Mouse (Mus musculus) hindbrain, embryonic 12.5 days (tissue): ENCODE results near the gene Wbp1l. TPM values are rescaled to one million over a fixed set of nuclear protein-coding genes. Genes with fewer than 3 reads are reported as not detected.
A peak's percentile ranks its signal among the peaks of the same experiment; 100 is the strongest.

Experiments used
- ATAC-seq: fragments of 200-750 bp; cut with Nextera tagmentation; 2 replicates; pipeline ENCODE4 v1.8.0; 2017; ENCODE audit warnings: moderate TSS enrichment; ENCODE audit not compliant: low FRiP score
- H3K27ac ChIP-seq: fragments of 300-500 bp; sonication (generic); 2 replicates; pipeline ENCODE4 v1.5.1; 2016; ENCODE audit warnings: mild to moderate bottlenecking
- H3K27me3 ChIP-seq: fragments of 300-500 bp; sonication (generic); 2 replicates; pipeline ENCODE4 v1.6.1; 2016; ENCODE audit warnings: mild to moderate bottlenecking
- H3K36me3 ChIP-seq: fragments of 300-500 bp; sonication (generic); 2 replicates; pipeline ENCODE4 v1.6.1; 2016; ENCODE audit warnings: mild to moderate bottlenecking
- H3K4me1 ChIP-seq: fragments of 300-500 bp; sonication (generic); 2 replicates; pipeline ENCODE4 v1.6.1; 2016
- H3K4me2 ChIP-seq: fragments of 300-500 bp; sonication (generic); replicated peaks from 2 replicates; pipeline ENCODE4 v1.6.1; 2016; ENCODE audit warnings: mild to moderate bottlenecking
- H3K4me3 ChIP-seq: fragments of 300-500 bp; sonication (generic); 2 replicates; pipeline ENCODE4 v1.5.1; 2016; ENCODE audit warnings: mild to moderate bottlenecking
- H3K9ac ChIP-seq: fragments of 300-500 bp; sonication (generic); 2 replicates; pipeline ENCODE4 v1.6.1; 2016; ENCODE audit warnings: mild to moderate bottlenecking, moderate library complexity
- H3K9me3 ChIP-seq: fragments of 300-500 bp; sonication (generic); replicated peaks from 2 replicates; pipeline ENCODE4 v1.6.1; 2016; ENCODE audit warnings: mild to moderate bottlenecking
- WGBS: fragments of 180-500 bp; shearing (Covaris S2); methylation state at CpG from one replicate; pipeline ENCODE4 v1.1.7; 2016; 5-methylcytosine and 5-hydroxymethylcytosine counted together
- polyA plus RNA-seq: library from polyadenylated mRNA; unstranded; fragments of >200 nt; fragmentation: Nextera tagmentation; extraction: Ambion mirVana; gene quantifications from 2 replicates; pipeline ENCODE4 v1.2.1, GENCODE M21; 2016

Gene Wbp1l
- polyA plus RNA-seq, 1 experiment from 2014 or later, result 54.6 TPM

GRCm38 (mm10) chr19:46641420-46642085, 42.7 kb downstream of the Wbp1l start:
- Histone ChIP-seq H3K4me1 (peaks cover 63% of the 10 kb centered on the region), H3K27me3 (no peaks in the 10 kb centered on the region), H3K4me3 (no peak overlapping the region), H3K9ac (0 out of 2 replicates have a peak overlapping the region, but pooled peaks have one; percentile 10), H3K9me3 (no peaks in the 10 kb centered on the region), H3K27ac (peak overlapping the region; percentile 66), H3K36me3 (0 out of 2 replicates have a peak, but pooled peaks cover 6% of the 10 kb centered on the region), H3K4me2 (no peak overlapping the region)
- WGBS, result 67% methylated on average over 19 of the region's 19 CpGs
- no peak for ATAC-seq

DNA sequence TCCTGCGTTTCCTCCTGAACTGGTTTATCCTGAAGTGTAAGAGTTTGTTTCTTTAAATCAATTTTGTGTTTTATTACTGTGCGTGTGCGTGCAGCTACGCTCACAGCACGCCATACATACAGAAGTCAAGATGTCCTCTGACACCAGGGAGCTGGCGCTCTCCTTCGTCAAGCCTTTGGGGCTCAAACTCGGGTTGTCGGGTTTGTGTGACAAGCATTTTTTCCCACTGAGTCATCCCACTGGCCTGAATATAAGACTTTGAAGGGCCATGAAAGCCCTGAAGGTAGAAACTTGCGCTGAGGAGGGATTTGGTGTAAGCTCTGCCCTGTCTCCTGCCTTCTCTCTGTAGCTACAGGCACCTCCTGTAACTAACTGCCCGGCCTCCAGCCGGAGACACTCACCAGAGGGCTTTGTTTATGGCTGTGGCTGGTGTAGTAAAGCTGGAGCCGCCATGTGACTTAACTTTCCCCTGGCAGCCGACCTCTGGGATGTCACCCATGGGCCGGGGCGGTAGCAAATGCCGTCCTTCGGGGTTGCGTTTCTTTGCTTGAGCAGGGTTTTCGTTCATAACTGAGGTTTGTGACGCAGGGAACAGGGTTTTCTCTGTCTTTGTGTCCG, 43.4 kb downstream of the Wbp1l start:
- no peak for ATAC-seq
- 0 out of 2 replicates have a peak, but pooled peaks cover 6% of the 10 kb centered on the region for H3K36me3 ChIP-seq
- H3K9ac ChIP-seq, result no peak overlapping the region
- no peak overlapping the region for H3K4me2 ChIP-seq
- no peaks in the 10 kb centered on the region for H3K27me3 ChIP-seq
- H3K4me1 ChIP-seq, result peaks cover 67% of the 10 kb centered on the region
- no peak overlapping the region for H3K4me3 ChIP-seq
- 70% methylated on average over 22 of the region's 22 CpGs for WGBS
- no peaks in the 10 kb centered on the region for H3K9me3 ChIP-seq
- H3K27ac ChIP-seq, result peak overlapping the region; percentile 66

DNA sequence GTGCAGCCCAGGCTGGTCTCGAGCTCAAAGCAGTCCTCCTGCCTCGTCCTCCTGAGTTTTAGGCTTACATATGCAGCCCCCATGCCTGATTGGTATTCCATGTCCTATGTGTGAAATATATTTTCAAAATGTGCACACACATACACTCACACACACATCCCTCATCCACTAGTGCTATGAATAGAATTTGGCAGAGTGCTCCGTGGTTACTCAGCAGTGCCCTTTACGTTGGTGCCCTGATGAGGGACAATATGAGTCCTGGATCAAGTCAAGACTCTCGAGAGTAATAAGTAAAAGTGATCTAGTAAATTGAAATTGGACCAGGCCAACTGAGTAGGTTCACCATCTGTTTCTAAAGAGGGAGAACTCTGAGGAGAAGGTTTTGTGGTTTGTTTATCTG, 44.4 kb downstream of the Wbp1l start:
- ATAC-seq, result no peak
- H3K4me3 ChIP-seq, result no peak overlapping the region
- peaks cover 64% of the 10 kb centered on the region for H3K4me1 ChIP-seq
- H3K4me2 ChIP-seq, result no peak overlapping the region
- no peak overlapping the region for H3K9ac ChIP-seq
- H3K9me3 ChIP-seq, result no peaks in the 10 kb centered on the region
- H3K27ac ChIP-seq, result no peak overlapping the region
- no peaks in the 10 kb centered on the region for H3K27me3 ChIP-seq
- WGBS, result 81% methylated on average over 5 of the region's 5 CpGs
- 0 out of 2 replicates have a peak, but pooled peaks cover 8% of the 10 kb centered on the region for H3K36me3 ChIP-seq

GRCm38 (mm10) chr19:46644343-46644792, 45.5 kb downstream of the Wbp1l start:
- H3K4me3 ChIP-seq, result no peak overlapping the region
- peaks cover 16% of the 10 kb centered on the region; the same call in 1 of the 2 replicates for H3K36me3 ChIP-seq
- H3K4me2 ChIP-seq, result no peak overlapping the region
- peak overlapping the region; percentile 23; the same call in 1 of the 2 replicates for H3K9ac ChIP-seq
- 76% methylated on average over 10 of the region's 10 CpGs for WGBS
- peak overlapping the region; percentile 71 for H3K27ac ChIP-seq
- ATAC-seq, result peak; percentile 35; the same call in 1 of the 2 replicates
- H3K27me3 ChIP-seq, result no peaks in the 10 kb centered on the region
- peaks cover 64% of the 10 kb centered on the region for H3K4me1 ChIP-seq
- no peaks in the 10 kb centered on the region for H3K9me3 ChIP-seq

GRCm38 (mm10) chr19:46644793-46645602, 46.1 kb downstream of the Wbp1l start:
- WGBS, result 29% methylated on average over 12 of the region's 12 CpGs
- H3K4me2 ChIP-seq, result no peak overlapping the region
- no peaks in the 10 kb centered on the region for H3K9me3 ChIP-seq
- H3K4me1 ChIP-seq, result peaks cover 64% of the 10 kb centered on the region
- no peaks in the 10 kb centered on the region for H3K27me3 ChIP-seq
- H3K9ac ChIP-seq, result peak overlapping the region; percentile 23; the same call in 1 of the 2 replicates
- 0 out of 2 replicates have a peak, but pooled peaks have one; percentile 8 for ATAC-seq
- peaks cover 16% of the 10 kb centered on the region; the same call in 1 of the 2 replicates for H3K36me3 ChIP-seq
- peak overlapping the region; percentile 71 for H3K27ac ChIP-seq
- H3K4me3 ChIP-seq, result no peak overlapping the region

- Histone ChIP-seq H3K4me1 (peaks cover 58% of the 10 kb centered on the region), H3K36me3 (peaks cover 16% of the 10 kb centered on the region; the same call in 1 of the 2 replicates), H3K27me3 (no peaks in the 10 kb centered on the region), H3K9me3 (no peaks in the 10 kb centered on the region), H3K4me2 (no peak overlapping the region), H3K9ac (no peak overlapping the region), H3K27ac (peak overlapping the region; percentile 71), H3K4me3 (no peak overlapping the region)
- 74% methylated on average over 12 of the region's 12 CpGs for WGBS
- no peak for ATAC-seq
Measured at GRCm38 (mm10) chr19:46646041-46646481, 47.2 kb downstream of the Wbp1l start.

DNA sequence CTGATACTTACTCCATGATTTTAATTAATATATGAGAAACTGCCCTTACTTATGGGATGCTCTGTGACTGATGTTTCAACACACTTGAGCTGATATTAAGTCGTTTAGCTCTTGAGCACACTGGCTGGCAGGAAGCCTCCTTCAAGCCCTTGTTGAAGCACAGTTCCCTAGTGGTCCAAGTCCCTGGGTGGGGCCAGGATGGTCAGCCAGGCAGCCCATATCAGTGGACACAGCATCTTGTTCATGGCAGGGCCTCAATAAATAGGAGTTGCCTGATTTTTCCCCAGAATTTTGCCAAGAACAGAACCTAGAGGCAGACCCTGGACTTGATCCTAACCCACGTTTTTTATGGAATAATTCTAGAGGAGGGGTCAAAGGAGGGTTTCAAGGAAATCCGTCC, 48.4 kb downstream of the Wbp1l start:
- H3K4me1 ChIP-seq, result peaks cover 46% of the 10 kb centered on the region

DNA sequence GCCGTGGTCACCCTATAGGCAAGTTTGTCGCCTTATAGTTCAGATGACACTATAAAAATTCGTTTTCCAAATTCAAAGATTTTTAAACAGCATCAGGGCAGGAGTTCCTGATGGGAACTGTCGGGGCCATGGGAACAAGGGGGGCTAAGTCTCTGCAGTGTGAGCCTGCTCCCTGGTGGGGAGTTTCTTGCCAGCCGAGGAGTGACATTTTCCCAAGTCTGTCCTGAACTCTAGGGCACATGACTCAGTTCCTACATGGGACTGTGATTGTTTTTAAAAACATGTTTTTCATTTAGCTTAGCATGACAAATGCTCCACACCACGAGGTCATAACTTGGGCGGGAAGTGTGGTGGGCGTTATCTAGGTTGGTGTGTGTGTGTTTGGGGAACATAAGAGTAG, 49.0 kb downstream of the Wbp1l start:
- 84% methylated on average over 8 of the region's 8 CpGs for WGBS
- Histone ChIP-seq H3K9ac (no peak overlapping the region), H3K36me3 (peaks cover 27% of the 10 kb centered on the region)

More for the DNA sequence above, 48.4 kb downstream of the Wbp1l start:
- H3K9me3 ChIP-seq, result no peaks in the 10 kb centered on the region
- no peak overlapping the region for H3K9ac ChIP-seq
- no peak for ATAC-seq
- no peak overlapping the region for H3K4me2 ChIP-seq
- H3K4me3 ChIP-seq, result no peak overlapping the region
- H3K36me3 ChIP-seq, result peaks cover 23% of the 10 kb centered on the region
- H3K27ac ChIP-seq, result no peak overlapping the region
- no peaks in the 10 kb centered on the region for H3K27me3 ChIP-seq
- WGBS, result 80% methylated on average over 3 of the region's 3 CpGs

GRCm38 (mm10) chr19:46648565-46648964, 49.7 kb downstream of the Wbp1l start:
- Histone ChIP-seq H3K36me3 (peaks cover 34% of the 10 kb centered on the region), H3K9me3 (no peaks in the 10 kb centered on the region)

More for the DNA sequence above, 49.0 kb downstream of the Wbp1l start:
- ATAC-seq, result no peak
- H3K27ac ChIP-seq, result no peak overlapping the region
- no peaks in the 10 kb centered on the region for H3K9me3 ChIP-seq
- no peaks in the 10 kb centered on the region for H3K27me3 ChIP-seq
- peaks cover 40% of the 10 kb centered on the region for H3K4me1 ChIP-seq
- no peak overlapping the region for H3K4me2 ChIP-seq
- H3K4me3 ChIP-seq, result no peak overlapping the region

GRCm38 (mm10) chr19:46653188-46653587, 54.3 kb downstream of the Wbp1l start:
- Histone ChIP-seq H3K36me3 (peaks cover 65% of the 10 kb centered on the region), H3K4me1 (no peaks in the 10 kb centered on the region), H3K4me2 (no peak overlapping the region), H3K9me3 (no peaks in the 10 kb centered on the region; the same call in 1 of the 2 replicates), H3K27me3 (no peaks in the 10 kb centered on the region), H3K9ac (no peak overlapping the region), H3K4me3 (no peak overlapping the region), H3K27ac (no peak overlapping the region)
- 92% methylated on average over 5 of the region's 5 CpGs for WGBS
- no peak for ATAC-seq

More at GRCm38 (mm10) chr19:46648565-46648964, 49.7 kb downstream of the Wbp1l start:
- WGBS, result 97% methylated on average over 14 of the region's 14 CpGs
- Histone ChIP-seq H3K4me2 (no peak overlapping the region), H3K4me3 (no peak overlapping the region), H3K27me3 (no peaks in the 10 kb centered on the region), H3K27ac (no peak overlapping the region), H3K4me1 (peaks cover 33% of the 10 kb centered on the region), H3K9ac (no peak overlapping the region)
- ATAC-seq, result no peak

GRCm38 (mm10) chr19:46653616-46654235, 54.8 kb downstream of the Wbp1l start:
- H3K36me3 ChIP-seq, result peaks cover 59% of the 10 kb centered on the region
- no peak for ATAC-seq
- no peak overlapping the region for H3K9ac ChIP-seq
- no peaks in the 10 kb centered on the region for H3K4me1 ChIP-seq
- no peak overlapping the region for H3K27ac ChIP-seq
- no peaks in the 10 kb centered on the region for H3K27me3 ChIP-seq
- no peak overlapping the region for H3K4me2 ChIP-seq
- no peak overlapping the region for H3K4me3 ChIP-seq
- 95% methylated on average over 14 of the region's 14 CpGs for WGBS
- H3K9me3 ChIP-seq, result no peaks in the 10 kb centered on the region; the same call in 1 of the 2 replicates
